Mouse (Mus musculus) midbrain, embryonic 16.5 days (tissue): ENCODE measurements around the gene Elf2. TPM values are rescaled to one million over a fixed set of nuclear protein-coding genes. Genes with fewer than 3 reads are reported as not detected.

Source experiments
- ATAC-seq: fragments of 200-750 bp; cut with Nextera tagmentation; 2 replicates; pipeline ENCODE4 v1.8.0; 2017; ENCODE audit warnings: moderate TSS enrichment
- H3K27ac ChIP-seq: fragments of 300-500 bp; sonication (generic); 2 replicates; pipeline ENCODE4 v1.5.1; 2014; ENCODE audit warnings: mild to moderate bottlenecking, low read length, mixed read lengths
- H3K27me3 ChIP-seq: fragments of 300-500 bp; sonication (generic); 2 replicates; pipeline ENCODE4 v1.6.1; 2014; ENCODE audit warnings: low read depth, low read length, mixed read lengths; ENCODE audit not compliant: control insufficient read depth, insufficient read depth
- H3K36me3 ChIP-seq: fragments of 300-500 bp; sonication (generic); 2 replicates; pipeline ENCODE4 v1.6.1; 2014; ENCODE audit warnings: mild to moderate bottlenecking, low read length, moderate library complexity, mixed read lengths; ENCODE audit not compliant: control insufficient read depth, insufficient read depth
- H3K4me1 ChIP-seq: fragments of 300-500 bp; sonication (generic); 2 replicates; pipeline ENCODE4 v1.6.1; 2014; ENCODE audit warnings: mild to moderate bottlenecking, low read length, mixed read lengths; ENCODE audit not compliant: control insufficient read depth, insufficient read depth
- H3K4me2 ChIP-seq: fragments of 300-500 bp; sonication (generic); 2 replicates; pipeline ENCODE4 v1.6.1; 2014; ENCODE audit warnings: mild to moderate bottlenecking, low read length, mixed read lengths
- H3K4me3 ChIP-seq: fragments of 300-500 bp; sonication (generic); 2 replicates; pipeline ENCODE4 v1.5.1; 2014; ENCODE audit warnings: low read depth, mild to moderate bottlenecking, low read length, moderate library complexity, mixed read lengths
- H3K9ac ChIP-seq: fragments of 300-500 bp; sonication (generic); 2 replicates; pipeline ENCODE4 v1.6.1; 2014; ENCODE audit warnings: low read depth, low read length, mixed read lengths
- H3K9me3 ChIP-seq: fragments of 300-500 bp; sonication (generic); replicated peaks from 2 replicates; pipeline ENCODE4 v1.6.1; 2014; ENCODE audit warnings: mild to moderate bottlenecking, low read length, mixed read lengths; ENCODE audit not compliant: control insufficient read depth, poor library complexity, severe bottlenecking
- WGBS: fragments of 180-500 bp; shearing (Covaris S2); extraction: QIAGEN DNeasy Blood & Tissue Kit; methylation state at CpG from one replicate; pipeline ENCODE4 v1.1.7; 2014; 5-methylcytosine and 5-hydroxymethylcytosine counted together
- polyA plus RNA-seq: library from polyadenylated mRNA; unstranded; fragments of >200 nt; fragmentation: Nextera tagmentation; extraction: Ambion mirVana; gene quantifications from 2 replicates; pipeline ENCODE4 v1.2.1, GENCODE M21; 2015

Gene Elf2
- polyA plus RNA-seq, 1 experiment from 2014 or later: 27.7 TPM

GRCm38 (mm10) chr3:51281727-51282126, 58.7 kb downstream of the Elf2 start:
- H3K4me1 ChIP-seq: peaks cover 6% of the 10 kb centered on the region
- WGBS: 95% methylated on average over 4 of the region's 4 CpGs
- no peak for ATAC-seq
- H3K4me2 ChIP-seq: no peak overlapping the region
- no peak overlapping the region for H3K27ac ChIP-seq
- no peaks in the 10 kb centered on the region for H3K27me3 ChIP-seq
- H3K36me3 ChIP-seq: 0 out of 2 replicates have a peak, but pooled peaks cover 2% of the 10 kb centered on the region
- H3K4me3 ChIP-seq: no peak overlapping the region
- H3K9ac ChIP-seq: no peak overlapping the region
- no peaks in the 10 kb centered on the region for H3K9me3 ChIP-seq

- Histone ChIP-seq H3K36me3 (no peaks in the 10 kb centered on the region), H3K27ac (no peak overlapping the region), H3K4me2 (no peak overlapping the region), H3K9me3 (no peaks in the 10 kb centered on the region), H3K9ac (no peak overlapping the region), H3K27me3 (no peaks in the 10 kb centered on the region), H3K4me1 (peaks cover 14% of the 10 kb centered on the region), H3K4me3 (no peak overlapping the region)
- WGBS: 76% methylated on average over 4 of the region's 4 CpGs
- ATAC-seq: no peak
Measured at GRCm38 (mm10) chr3:51278433-51278832, 62.0 kb downstream of the Elf2 start.

GRCm38 (mm10) chr3:51277201-51278150, 63.0 kb downstream of the Elf2 start:
- peak overlapping the region; percentile 97 for H3K4me3 ChIP-seq
- no peaks in the 10 kb centered on the region for H3K36me3 ChIP-seq
- ATAC-seq: peak; percentile 67
- H3K9ac ChIP-seq: peak overlapping the region; percentile 84
- no peaks in the 10 kb centered on the region for H3K27me3 ChIP-seq
- H3K4me1 ChIP-seq: peaks cover 14% of the 10 kb centered on the region
- H3K4me2 ChIP-seq: peak overlapping the region; percentile 62
- H3K9me3 ChIP-seq: no peaks in the 10 kb centered on the region
- WGBS: under 1% methylated on average over 69 of the region's 75 CpGs
- H3K27ac ChIP-seq: peak overlapping the region; percentile 88

- WGBS: under 1% methylated on average over 85 of the region's 93 CpGs
- ATAC-seq: peak; percentile 66
- Histone ChIP-seq H3K4me1 (peaks cover 14% of the 10 kb centered on the region), H3K9me3 (no peaks in the 10 kb centered on the region), H3K36me3 (no peaks in the 10 kb centered on the region), H3K4me3 (peak overlapping the region; percentile 97), H3K9ac (peak overlapping the region; percentile 84), H3K4me2 (peak overlapping the region; percentile 62), H3K27ac (peak overlapping the region; percentile 88), H3K27me3 (no peaks in the 10 kb centered on the region)
Measured at GRCm38 (mm10) chr3:51276421-51277111, 63.9 kb downstream of the Elf2 start.

- Histone ChIP-seq H3K36me3 (no peaks in the 10 kb centered on the region), H3K9me3 (no peaks in the 10 kb centered on the region), H3K9ac (peak overlapping the region; percentile 84), H3K4me3 (peak overlapping the region; percentile 97), H3K27me3 (no peaks in the 10 kb centered on the region), H3K4me1 (peaks cover 14% of the 10 kb centered on the region), H3K4me2 (peak overlapping the region; percentile 74), H3K27ac (peak overlapping the region; percentile 88)
- WGBS: under 1% methylated on average over 31 of the region's 33 CpGs
- ATAC-seq: peak; percentile 98
Measured at GRCm38 (mm10) chr3:51275956-51276398, 64.5 kb downstream of the Elf2 start.

- no peak overlapping the region for H3K9ac ChIP-seq
- no peak for ATAC-seq
Measured at GRCm38 (mm10) chr3:51270069-51270817, 70.2 kb downstream of the Elf2 start.

GRCm38 (mm10) chr3:51268434-51268833, 72.0 kb downstream of the Elf2 start:
- Histone ChIP-seq H3K9ac (no peak overlapping the region), H3K27ac (no peak overlapping the region), H3K4me1 (no peaks in the 10 kb centered on the region), H3K4me3 (no peak overlapping the region), H3K27me3 (no peaks in the 10 kb centered on the region), H3K9me3 (no peaks in the 10 kb centered on the region), H3K4me2 (no peak overlapping the region), H3K36me3 (peaks cover 6% of the 10 kb centered on the region)
- 89% methylated on average over 12 of the region's 12 CpGs for WGBS
- no peak for ATAC-seq

More at GRCm38 (mm10) chr3:51270069-51270817, 70.2 kb downstream of the Elf2 start:
- Histone ChIP-seq H3K27me3 (no peaks in the 10 kb centered on the region), H3K27ac (no peak overlapping the region), H3K4me2 (no peak overlapping the region), H3K4me1 (peaks cover 6% of the 10 kb centered on the region), H3K4me3 (no peak overlapping the region), H3K36me3 (peaks cover under 1% of the 10 kb centered on the region; the same call in 1 of the 2 replicates), H3K9me3 (no peaks in the 10 kb centered on the region)
- WGBS: 91% methylated on average over 12 of the region's 12 CpGs

- no peak overlapping the region for H3K9ac ChIP-seq
- 95% methylated on average over 8 of the region's 8 CpGs for WGBS
- peaks cover 11% of the 10 kb centered on the region for H3K36me3 ChIP-seq
- H3K27ac ChIP-seq: no peak overlapping the region
- no peak overlapping the region for H3K4me3 ChIP-seq
- no peaks in the 10 kb centered on the region for H3K27me3 ChIP-seq
- H3K4me2 ChIP-seq: no peak overlapping the region
- H3K9me3 ChIP-seq: no peaks in the 10 kb centered on the region
- H3K4me1 ChIP-seq: no peaks in the 10 kb centered on the region
- ATAC-seq: no peak
Measured at GRCm38 (mm10) chr3:51262942-51263341, 77.5 kb downstream of the Elf2 start.
